Mouse (Mus musculus) liver, adult 2 months (tissue): ENCODE measurements around the gene Abcc5. TPM values are rescaled to one million over a fixed set of nuclear protein-coding genes. Genes with fewer than 3 reads are reported as not detected.

Experiments
- DNase-seq: peaks from one replicate; pipeline ENCODE4 v3.0.0-alpha.2; 2011; ENCODE audit warnings: low read depth, low spot score; ENCODE audit errors: extremely low read depth
- H3K27ac ChIP-seq: fragments of 200-500 bp; replicated peaks from 2 replicates; pipeline ENCODE4 v1.5.1; 2012; ENCODE audit warnings: low read depth, mild to moderate bottlenecking, control low read depth, inconsistent platforms, low read length; ENCODE audit not compliant: insufficient read depth
- H3K27me3 ChIP-seq: fragments of 200-500 bp; 2 replicates; pipeline ENCODE4 v1.6.1; 2012; ENCODE audit warnings: mild to moderate bottlenecking, moderate library complexity, low read length, inconsistent platforms; ENCODE audit not compliant: control insufficient read depth, insufficient read depth
- H3K36me3 ChIP-seq: fragments of 200-500 bp; 2 replicates; pipeline ENCODE4 v1.6.1; 2012; ENCODE audit warnings: low read length, inconsistent platforms; ENCODE audit not compliant: control insufficient read depth, insufficient read depth
- H3K4me1 ChIP-seq: fragments of 200-500 bp; 2 replicates; pipeline ENCODE4 v1.6.1; 2011; ENCODE audit warnings: low read length; ENCODE audit not compliant: control insufficient read depth, insufficient read depth
- H3K4me3 ChIP-seq: fragments of 200-500 bp; 2 replicates; pipeline ENCODE4 v1.5.1; 2011; ENCODE audit warnings: low read depth, mild to moderate bottlenecking, control low read depth, low read length, moderate library complexity; ENCODE audit not compliant: insufficient read depth
- H3K79me2 ChIP-seq: fragments of 200-500 bp; 2 replicates; pipeline ENCODE4 v1.6.1; 2012; ENCODE audit warnings: inconsistent platforms, mild to moderate bottlenecking, low read length, moderate library complexity; ENCODE audit not compliant: control insufficient read depth, insufficient read depth
- H3K9ac ChIP-seq: fragments of 200-500 bp; 2 replicates; pipeline ENCODE4 v1.6.1; 2012; ENCODE audit warnings: low read depth, mild to moderate bottlenecking, control low read depth, inconsistent platforms, low read length
- CTCF ChIP-seq: fragments of 200-500 bp; IDR thresholded peaks from 2 replicates; pipeline ENCODE4 v1.5.1; 2011; ENCODE audit warnings: low read depth, low read length, control low read depth
- POLR2A ChIP-seq: fragments of 200-500 bp; IDR thresholded peaks from 2 replicates; pipeline ENCODE4 v1.6.1; 2011; ENCODE audit warnings: low read length, control low read depth; ENCODE audit not compliant: insufficient read depth; ENCODE audit errors: extremely low read depth
- WGBS: fragments of 180-500 bp; shearing (Covaris S2); methylation state at CpG from one replicate; pipeline ENCODE4 v1.1.7; 2018; 5-methylcytosine and 5-hydroxymethylcytosine counted together
- polyA plus RNA-seq: library from polyadenylated mRNA; depleted of rRNA; stranded (reverse); fragments of >200 nt; gene quantifications from 2 replicates; pipeline ENCODE4 v1.2.3, GENCODE M21; 2012
- total RNA-seq: library from RNA; depleted of rRNA; stranded (reverse); fragments of >200 nt; gene quantifications from 2 replicates; pipeline ENCODE4 v1.2.3, GENCODE M21; 2014

The Abcc5 gene
- total and polyA plus RNA-seq, 2 experiments: 6.6 to 7.7 TPM

DNA sequence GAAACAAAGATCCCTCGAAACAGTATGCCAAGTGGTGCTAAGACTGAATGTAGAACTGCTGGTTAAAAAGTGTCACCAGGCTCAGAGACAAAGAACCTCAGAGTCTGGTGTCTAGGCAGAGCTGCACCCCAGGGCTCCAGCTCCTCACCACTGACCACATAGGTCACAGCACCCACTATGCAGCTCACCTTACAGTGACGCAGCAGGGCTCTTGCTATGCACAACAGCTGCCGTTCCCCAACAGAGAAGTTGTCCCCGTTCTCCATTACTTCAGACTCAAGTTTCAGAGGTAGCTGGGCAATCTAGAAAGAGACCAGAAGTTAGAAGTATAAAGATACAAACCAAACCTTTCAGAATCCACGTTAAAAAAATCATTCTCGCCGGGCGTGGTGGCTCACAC is 91.3 kb downstream of the Abcc5 start:
- WGBS: 91% methylated on average over 8 of the region's 8 CpGs
- Histone ChIP-seq H3K9ac (no peak overlapping the region), H3K4me1 (no peaks in the 10 kb centered on the region), H3K36me3 (no peaks in the 10 kb centered on the region), H3K4me3 (no peak overlapping the region), H3K27me3 (no peaks in the 10 kb centered on the region), H3K79me2 (no peaks in the 10 kb centered on the region), H3K27ac (no peak overlapping the region)
- no peak for DNase-seq
- TF ChIP-seq POLR2A (no peak), CTCF (no peak)

DNA sequence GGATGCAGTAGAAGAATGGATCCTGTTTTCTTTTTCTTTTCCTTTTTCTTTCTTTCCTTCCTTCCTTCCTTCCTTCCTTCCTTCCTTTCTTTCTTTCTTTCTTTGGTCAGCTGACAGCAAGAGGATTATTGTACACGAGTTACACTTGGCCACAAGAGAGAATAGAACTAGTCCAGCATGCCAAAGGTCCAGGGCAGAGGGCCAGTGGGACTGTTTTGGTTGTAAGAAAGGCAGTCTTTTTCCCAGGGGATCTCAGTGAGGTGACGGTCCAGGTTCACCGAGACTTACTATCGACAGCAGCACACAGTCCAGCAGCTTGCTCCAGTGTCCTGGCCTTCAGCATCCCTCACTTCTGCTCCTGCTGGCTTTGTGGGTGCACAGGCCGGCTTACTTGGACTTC is 97.9 kb downstream of the Abcc5 start:
- H3K79me2 ChIP-seq: no peaks in the 10 kb centered on the region
- no peak overlapping the region for H3K27ac ChIP-seq
- no peak for DNase-seq
- TF ChIP-seq POLR2A: no peak
- TF ChIP-seq CTCF: no peak
- 89% methylated on average over 5 of the region's 5 CpGs for WGBS
- H3K9ac ChIP-seq: no peak overlapping the region
- H3K4me1 ChIP-seq: 0 out of 2 replicates have a peak, but pooled peaks cover 2% of the 10 kb centered on the region
- H3K36me3 ChIP-seq: no peaks in the 10 kb centered on the region
- no peak overlapping the region for H3K4me3 ChIP-seq
- H3K27me3 ChIP-seq: no peaks in the 10 kb centered on the region

DNA sequence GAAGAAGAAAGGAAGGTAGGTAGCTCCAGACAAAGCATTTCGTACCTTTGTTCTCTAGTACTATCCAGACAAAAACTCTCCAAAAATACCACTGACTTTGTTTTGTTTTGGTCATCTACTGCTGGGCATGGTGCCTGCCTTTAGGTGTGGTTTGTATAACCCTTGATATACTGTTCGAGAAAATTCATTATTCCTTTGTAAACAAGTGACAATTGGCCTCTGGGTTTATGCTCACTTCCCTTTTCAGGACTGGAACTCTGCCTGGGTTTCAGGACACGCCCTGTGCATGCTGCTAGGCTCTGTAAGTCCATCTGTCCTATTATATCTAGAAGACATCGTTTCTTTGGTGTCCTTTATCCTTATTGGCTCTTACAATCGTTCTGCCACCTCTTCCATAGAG is 100.9 kb downstream of the Abcc5 start, which contains the start of gene Cyp2ab1:
Gene Cyp2ab1 (minus strand): TSS at position 119 of the 400 bp plus-strand sequence.
- H3K36me3 ChIP-seq: no peaks in the 10 kb centered on the region
- H3K4me3 ChIP-seq: no peak within 1 kb of the TSS
- no peaks in the 10 kb centered on the region for H3K27me3 ChIP-seq
- WGBS: 64% methylated on average over 5 of the region's 5 CpGs
- H3K9ac ChIP-seq: no peak within 1 kb of the TSS
- no peak for TF ChIP-seq CTCF
- TF ChIP-seq POLR2A: no peak
- peak; percentile 3 for DNase-seq
- H3K79me2 ChIP-seq: no peaks in the 10 kb centered on the region
- H3K27ac ChIP-seq: no peak within 1 kb of the TSS
- H3K4me1 ChIP-seq: 0 out of 2 replicates have a peak, but pooled peaks cover 2% of the 10 kb centered on the region

DNA sequence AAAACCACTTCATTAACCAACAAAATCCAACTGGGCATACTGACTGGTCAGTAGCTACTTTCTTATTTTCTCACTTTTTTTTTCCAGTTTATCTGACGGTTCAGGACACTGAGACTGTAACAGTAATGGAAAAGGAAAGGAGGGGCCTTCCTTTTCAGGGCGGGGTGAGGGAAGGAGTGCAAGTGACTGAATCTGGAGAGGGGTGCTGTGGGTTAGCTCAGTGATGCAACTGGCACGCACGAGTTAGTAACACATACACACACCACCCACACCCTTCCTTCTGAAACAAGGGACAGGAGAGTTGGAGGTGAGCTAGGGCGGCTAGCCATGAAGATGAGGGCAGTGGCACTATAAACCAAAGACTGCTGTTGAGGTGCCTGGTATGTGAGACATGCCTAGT is 102.3 kb downstream of the Abcc5 start:
- no peak for TF ChIP-seq CTCF
- TF ChIP-seq POLR2A: no peak
- Histone ChIP-seq H3K79me2 (no peaks in the 10 kb centered on the region), H3K27me3 (no peaks in the 10 kb centered on the region), H3K4me3 (no peak overlapping the region), H3K4me1 (0 out of 2 replicates have a peak, but pooled peaks cover 2% of the 10 kb centered on the region), H3K9ac (no peak overlapping the region), H3K36me3 (no peaks in the 10 kb centered on the region), H3K27ac (no peak overlapping the region)
- WGBS: 66% methylated on average over 5 of the region's 5 CpGs
- DNase-seq: no peak

DNA sequence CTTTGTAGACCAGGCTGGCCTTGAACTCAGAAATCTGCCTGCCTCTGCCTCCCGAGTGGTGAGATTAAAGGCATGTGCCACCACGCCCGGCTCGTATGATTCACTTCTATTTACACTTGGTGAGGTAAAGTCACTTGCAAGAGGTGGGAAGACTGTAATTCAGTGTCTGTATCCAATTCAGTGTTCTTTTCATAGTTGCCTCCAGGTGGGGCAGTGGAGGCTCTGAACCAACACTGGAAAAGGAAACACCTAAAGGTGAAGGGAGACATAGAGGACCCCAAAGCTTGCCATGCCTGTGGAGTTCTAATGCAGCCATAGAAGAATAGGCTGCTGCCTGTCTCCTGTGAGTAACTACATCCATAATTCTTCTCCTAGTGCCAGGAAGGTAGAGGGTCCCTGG is 103.9 kb downstream of the Abcc5 start:
- Histone ChIP-seq H3K27ac (no peak overlapping the region), H3K36me3 (no peaks in the 10 kb centered on the region), H3K4me3 (no peak overlapping the region), H3K79me2 (no peaks in the 10 kb centered on the region), H3K4me1 (0 out of 2 replicates have a peak, but pooled peaks cover 2% of the 10 kb centered on the region), H3K9ac (no peak overlapping the region), H3K27me3 (no peaks in the 10 kb centered on the region)
- DNase-seq: no peak
- TF ChIP-seq POLR2A (no peak), CTCF (no peak)
- WGBS: 81% methylated on average over 4 of the region's 4 CpGs

DNA sequence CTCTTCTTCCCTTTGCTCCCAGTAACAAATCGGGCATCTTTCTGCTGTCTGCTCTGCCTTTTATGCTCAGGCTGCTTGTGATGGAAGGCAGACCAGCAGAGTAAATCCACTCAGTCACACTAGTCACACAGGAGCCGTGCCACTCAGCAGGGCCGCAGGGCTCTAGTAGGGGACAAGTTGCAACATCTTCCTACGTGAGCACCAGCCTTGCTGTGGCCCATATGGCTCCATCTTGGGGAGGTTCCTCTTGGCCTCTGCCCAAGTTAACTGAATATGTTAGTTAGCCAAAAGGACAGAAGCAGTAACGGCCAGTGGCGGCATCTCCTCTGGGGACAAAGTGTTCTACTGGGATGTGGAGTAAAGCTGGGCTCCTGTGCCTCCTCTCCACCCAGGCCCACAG is 109.4 kb downstream of the Abcc5 start:
- Histone ChIP-seq H3K79me2 (no peaks in the 10 kb centered on the region), H3K9ac (no peak overlapping the region), H3K36me3 (no peaks in the 10 kb centered on the region), H3K4me1 (no peaks in the 10 kb centered on the region), H3K27ac (no peak overlapping the region), H3K27me3 (no peaks in the 10 kb centered on the region), H3K4me3 (no peak overlapping the region)
- peak; percentile 4 for DNase-seq
- WGBS: 72% methylated on average over 6 of the region's 6 CpGs
- TF ChIP-seq POLR2A (no peak), CTCF (no peak)
